Mouse (Mus musculus) activated CD4-positive, CD25-positive, alpha-beta regulatory T cell (primary cell): Measurements from ENCODE around the gene Ankrd34b. TPM values are rescaled to one million over a fixed set of nuclear protein-coding genes. Genes with fewer than 3 reads are reported as not detected.

Experiments used
- polyA plus RNA-seq, 2 experiments: library from polyadenylated mRNA; unstranded; fragments of 100-300 nt; shearing (Covaris generic); gene quantifications; one replicate each; pipeline ENCODE4 v1.2.1; 2017

Gene Ankrd34b
- under 1 TPM in 1 of 2 experiments, not detected in 1; 0.06 TPM for polyA plus RNA-seq

DNA sequence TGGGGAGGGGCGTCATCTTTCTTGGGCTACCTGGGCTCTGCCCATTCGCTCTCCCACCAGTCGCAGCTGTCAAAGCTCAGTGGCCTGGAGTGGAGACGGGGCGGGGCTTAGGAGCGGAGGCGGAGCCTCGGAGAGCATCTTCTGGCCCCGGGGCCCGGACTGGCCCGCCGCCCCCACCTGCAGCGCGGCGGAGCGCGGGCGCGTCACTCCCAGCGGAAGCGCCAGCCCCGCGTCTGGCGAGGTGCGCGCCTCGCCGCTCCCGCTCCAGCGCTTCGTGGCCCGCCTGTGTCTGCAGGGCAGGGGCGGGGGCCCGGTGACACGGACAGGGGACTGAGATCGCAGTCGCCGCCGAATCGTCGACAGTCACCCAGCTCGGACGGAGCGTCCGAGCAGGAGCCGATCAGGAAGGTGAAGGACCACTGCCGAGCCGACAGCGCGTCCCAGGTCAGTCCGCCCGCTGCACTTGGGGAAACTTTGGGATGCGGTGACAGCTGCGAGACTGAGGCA, at the start of gene Ankrd34b:
Ankrd34b (plus strand) TSS at position 139 of the 507 bp plus-strand sequence.

DNA sequence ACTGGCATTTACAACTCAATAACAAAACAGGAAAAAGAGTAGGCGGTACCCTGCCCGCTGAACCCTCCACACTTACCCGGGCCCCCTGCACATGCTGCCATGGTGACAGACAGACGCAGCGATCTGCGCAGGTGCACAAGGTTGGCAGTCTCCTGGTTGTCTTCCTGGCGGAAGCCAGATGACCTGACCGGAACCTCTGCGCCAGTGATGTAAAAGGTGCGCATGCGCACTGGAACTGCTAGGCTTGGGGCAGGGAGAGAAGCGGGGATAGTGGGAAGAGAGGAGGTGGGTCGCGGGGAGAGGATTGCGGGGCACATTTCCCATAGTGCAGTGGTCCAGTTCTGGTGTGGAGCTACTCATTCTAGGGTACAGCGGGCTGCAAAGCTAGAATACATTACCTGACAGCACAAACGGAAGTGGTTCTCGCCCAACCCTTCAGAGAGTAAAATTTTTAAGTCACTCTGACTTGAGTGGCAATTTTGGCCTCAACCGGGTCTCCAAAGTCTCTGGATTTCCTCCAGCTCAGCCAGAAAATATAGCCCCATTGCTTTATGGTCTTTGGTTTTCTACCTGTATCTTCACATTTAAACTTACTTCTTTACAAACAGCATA, 58.3 kb downstream of the Ankrd34b start, which contains the start of gene Fam151b:
Fam151b (minus strand) TSS at position 164 of the 612 bp plus-strand sequence.

Other genes starting within 250 kb of the Ankrd34b start
- 1 to 10 TPM in 1 of 2 experiments, under 1 TPM in 1; 0.89 to 1.7 TPM for gene Gm20379, start 119.9 kb upstream of the Ankrd34b start, polyA plus RNA-seq
- 1 to 10 TPM; 3.9 to 4.8 TPM for gene Dhfr, start 71.2 kb upstream of the Ankrd34b start, polyA plus RNA-seq
- 10 to 100 TPM; 31.7 to 47.0 TPM for gene Msh3, start 70.9 kb upstream of the Ankrd34b start, polyA plus RNA-seq
- gene Fam151b, start 58.1 kb downstream of the Ankrd34b start, polyA plus RNA-seq: 1 to 10 TPM; 4.8 to 5.7 TPM
- 1 to 10 TPM; 6.5 to 7.8 TPM for gene Zfyve16, start 105.0 kb downstream of the Ankrd34b start, polyA plus RNA-seq
- not detected for gene Spz1, start 150.3 kb downstream of the Ankrd34b start, polyA plus RNA-seq
- 10 to 100 TPM; 11.3 to 22.0 TPM for gene Serinc5, start 185.2 kb downstream of the Ankrd34b start, polyA plus RNA-seq